Mouse (Mus musculus) spleen, postnatal 36 days (tissue): ENCODE measurements at regions not wholly inside any gene's neighbourhood (a gene's known extent, or its start where the extent isn't known, plus 50 kb on each side); places are given as distances from the start of the nearest gene placed in this dataset.
"Not testable (repeated sequence)": the region's sequence is repeated elsewhere in the genome, so short reads cannot be mapped to it uniquely, and the experiment has no call there.

Experiments
- DNase-seq, 2 experiments: peaks; one replicate each; pipeline ENCODE4 v3.0.0; 2022; ENCODE audit warnings: low spot score in 2 of 2, mixed read lengths in 1 of 2

- no peak for DNase-seq
Measured at GRCm38 (mm10) chr13:82058131-82058731, 275.4 kb downstream of the Cetn3 start.

GRCm38 (mm10) chr13:82058872-82059271, 276.0 kb downstream of the Cetn3 start:
- no peak for DNase-seq

DNA sequence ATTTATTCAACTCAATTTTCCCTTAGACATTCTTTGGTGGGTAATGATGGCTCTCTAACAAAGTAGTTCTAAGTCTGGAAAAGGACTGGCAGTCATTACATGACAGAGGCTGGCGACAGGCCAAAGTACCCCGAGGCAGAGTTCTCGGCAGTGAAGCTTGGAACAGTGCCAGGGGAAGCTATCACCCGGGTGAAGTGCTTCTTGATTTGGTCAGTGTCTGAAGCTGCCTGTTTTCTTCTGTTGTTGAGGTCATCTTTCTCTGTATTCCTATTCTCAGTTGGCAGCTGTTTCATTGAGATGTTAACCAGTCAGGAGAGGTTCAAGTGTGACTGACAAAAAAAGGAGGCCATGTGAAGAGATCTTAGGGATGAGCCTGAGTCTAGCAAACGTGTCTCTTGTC, 276.6 kb downstream of the Cetn3 start:
- DNase-seq: no peak

GRCm38 (mm10) chr13:82063880-82064279, 281.0 kb downstream of the Cetn3 start:
- not testable (repeated sequence) for DNase-seq

GRCm38 (mm10) chr13:82066174-82066573, 283.3 kb downstream of the Cetn3 start:
- no peak for DNase-seq

DNA sequence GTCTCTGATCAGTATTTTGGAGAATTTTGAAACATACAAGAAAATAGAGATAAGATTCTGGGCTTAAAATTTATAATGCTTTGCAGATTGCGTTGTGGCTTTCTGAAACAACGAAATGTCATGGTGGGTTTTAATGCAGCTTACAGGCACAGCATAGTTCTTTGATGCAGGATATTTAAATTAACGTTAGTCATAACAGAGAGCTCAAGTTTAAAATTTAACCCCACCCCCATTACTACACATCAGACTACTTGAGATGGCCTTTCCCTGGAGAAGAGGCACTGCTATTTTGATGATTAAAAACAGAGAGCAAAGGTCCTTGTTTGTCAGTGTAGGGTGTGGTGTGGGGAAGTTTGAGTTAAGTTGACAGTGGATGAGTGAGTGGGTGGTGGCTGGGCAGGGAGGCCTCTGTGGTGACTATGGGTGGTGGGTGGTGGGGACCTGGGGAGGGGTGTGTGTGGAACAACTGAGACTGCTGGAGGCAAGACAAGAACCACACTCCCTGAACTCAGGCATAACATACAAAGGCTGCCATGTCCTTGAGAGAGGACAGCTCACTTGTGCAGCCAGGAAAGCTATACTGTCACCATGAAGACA, 283.9 kb downstream of the Cetn3 start:
- no peak for DNase-seq

- DNase-seq: peak; percentile 33 to 38
Measured at GRCm38 (mm10) chr13:82072449-82072848, 289.6 kb downstream of the Cetn3 start.

DNA sequence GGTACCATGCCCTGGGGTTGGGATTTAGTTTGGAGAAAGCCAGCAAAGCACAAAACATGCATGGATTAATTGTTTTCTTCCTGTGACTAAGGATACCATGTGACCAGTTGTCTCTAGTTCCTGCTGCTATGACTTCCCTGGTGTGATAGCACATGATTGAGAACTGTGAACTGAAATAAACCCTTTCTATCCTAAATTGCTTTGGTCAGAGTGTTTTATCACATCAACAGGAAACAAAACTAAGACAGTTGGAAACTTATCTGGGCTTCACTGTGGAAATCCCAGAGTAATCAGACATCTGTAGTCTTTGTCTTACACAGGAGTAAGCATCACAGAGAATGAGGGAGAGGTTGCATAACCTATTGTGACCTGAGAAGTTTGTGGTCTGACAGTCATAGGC, 290.5 kb downstream of the Cetn3 start:
- no peak for DNase-seq

GRCm38 (mm10) chr13:82081375-82081774, 298.5 kb downstream of the Cetn3 start:
- no peak for DNase-seq

- no peak for DNase-seq
Measured at GRCm38 (mm10) chr13:82087635-82088034, 304.8 kb downstream of the Cetn3 start.

GRCm38 (mm10) chr13:82092186-82092585, 309.3 kb downstream of the Cetn3 start:
- peak; percentile 27 to 41 for DNase-seq

- no peak for DNase-seq
Measured at GRCm38 (mm10) chr13:82106032-82106431, 323.2 kb downstream of the Cetn3 start.

- no peak for DNase-seq
Measured at GRCm38 (mm10) chr13:82129777-82130735, 347.2 kb downstream of the Cetn3 start.
